Mouse (Mus musculus) forebrain, embryonic 14.5 days (tissue): Measurements from ENCODE around the gene Klf16. TPM values are rescaled to one million over a fixed set of nuclear protein-coding genes. Genes with fewer than 3 reads are reported as not detected.

Experiments
- ATAC-seq: fragments of 200-750 bp; cut with Nextera tagmentation; 2 replicates; pipeline ENCODE4 v1.8.0; 2017; ENCODE audit warnings: mild to moderate bottlenecking, moderate library complexity
- DNase-seq: peaks from one replicate; pipeline ENCODE4 v3.0.0-alpha.2; 2015; ENCODE audit warnings: low spot score
- H3K27ac ChIP-seq: fragments of 300-500 bp; sonication (generic); 2 replicates; pipeline ENCODE4 v1.5.1; 2014; ENCODE audit warnings: low read depth, mild to moderate bottlenecking, control low read depth, low read length, moderate library complexity
- H3K27me3 ChIP-seq: fragments of 300-500 bp; sonication (generic); replicated peaks from 2 replicates; pipeline ENCODE4 v1.6.1; 2014; ENCODE audit warnings: low read length, control low read depth, mixed read lengths; ENCODE audit not compliant: control insufficient read depth, insufficient read depth
- H3K36me3 ChIP-seq: fragments of 300-500 bp; sonication (generic); 2 replicates; pipeline ENCODE4 v1.6.1; 2014; ENCODE audit warnings: low read length, control low read depth; ENCODE audit not compliant: control insufficient read depth, insufficient read depth
- H3K4me1 ChIP-seq: fragments of 300-500 bp; sonication (generic); 2 replicates; pipeline ENCODE4 v1.6.1; 2014; ENCODE audit warnings: antibody characterized with exemption, low read length, control low read depth; ENCODE audit not compliant: control insufficient read depth, insufficient read depth
- H3K4me2 ChIP-seq: fragments of 300-500 bp; sonication (generic); 2 replicates; pipeline ENCODE4 v1.6.1; 2014; ENCODE audit warnings: mild to moderate bottlenecking, control low read depth, low read length
- H3K4me3 ChIP-seq: fragments of 300-500 bp; sonication (generic); 2 replicates; pipeline ENCODE4 v1.5.1; 2014; ENCODE audit warnings: low read depth, low read length, control low read depth
- H3K9ac ChIP-seq: fragments of 300-500 bp; sonication (generic); 2 replicates; pipeline ENCODE4 v1.6.1; 2014; ENCODE audit warnings: mild to moderate bottlenecking, low read length, control low read depth, moderate library complexity
- H3K9me3 ChIP-seq: fragments of 300-500 bp; sonication (generic); replicated peaks from 2 replicates; pipeline ENCODE4 v1.6.1; 2016; ENCODE audit warnings: low read length, control low read depth, mixed read lengths; ENCODE audit not compliant: control insufficient read depth
- WGBS: fragments of 180-500 bp; shearing (Covaris S2); extraction: QIAGEN DNeasy Blood & Tissue Kit; methylation state at CpG from one replicate; pipeline ENCODE4 v1.1.7; 2014; 5-methylcytosine and 5-hydroxymethylcytosine counted together
- polyA plus RNA-seq: library from polyadenylated mRNA; unstranded; fragments of >200 nt; fragmentation: Nextera tagmentation; extraction: Ambion mirVana; gene quantifications from 2 replicates; pipeline ENCODE4 v1.2.1, GENCODE M21; 2014

Gene Klf16
- polyA plus RNA-seq, 1 experiment from 2014 or later = 6.2 TPM

GRCm38 (mm10) chr10:80589879-80590854, 13.0 kb upstream of the Klf16 start, which contains the start of gene Abhd17a:
TSS of gene Abhd17a (minus strand) at chr10:80590341.
- under 1% methylated on average over 66 of the region's 73 CpGs for WGBS
- DNase-seq (peak; percentile 99), ATAC-seq (peak; percentile 98)
- Histone ChIP-seq H3K27me3 (no peaks in the 10 kb centered on the region), H3K4me1 (peaks cover 9% of the 10 kb centered on the region), H3K27ac (peak within 1 kb of the TSS; percentile 58; the same call in 1 of the 2 replicates), H3K9me3 (no peaks in the 10 kb centered on the region), H3K4me3 (peak within 1 kb of the TSS; percentile 89), H3K4me2 (peak within 1 kb of the TSS; percentile 99), H3K36me3 (peaks cover 7% of the 10 kb centered on the region; the same call in 1 of the 2 replicates), H3K9ac (peak within 1 kb of the TSS; percentile 90)

- no peak for ATAC-seq
- no peaks in the 10 kb centered on the region for H3K9me3 ChIP-seq
- H3K27me3 ChIP-seq = no peaks in the 10 kb centered on the region
- 21% methylated on average over 12 of the region's 12 CpGs for WGBS
- DNase-seq = no peak
- H3K4me2 ChIP-seq = peak overlapping the region; percentile 99
- H3K4me1 ChIP-seq = peaks cover 9% of the 10 kb centered on the region
- peak overlapping the region; percentile 90 for H3K9ac ChIP-seq
- peaks cover 7% of the 10 kb centered on the region; the same call in 1 of the 2 replicates for H3K36me3 ChIP-seq
- peak overlapping the region; percentile 58; the same call in 1 of the 2 replicates for H3K27ac ChIP-seq
- H3K4me3 ChIP-seq = peak overlapping the region; percentile 89
Observed at GRCm38 (mm10) chr10:80589127-80589878, 12.2 kb upstream of the Klf16 start.

- no peak for ATAC-seq
- WGBS = 47% methylated on average over 4 of the region's 4 CpGs
- peak overlapping the region; percentile 1; the same call in 1 of the 2 replicates for H3K9ac ChIP-seq
- H3K9me3 ChIP-seq = no peaks in the 10 kb centered on the region
- no peak overlapping the region for H3K4me2 ChIP-seq
- H3K4me3 ChIP-seq = no peak overlapping the region
- peaks cover 18% of the 10 kb centered on the region for H3K36me3 ChIP-seq
- no peaks in the 10 kb centered on the region for H3K27me3 ChIP-seq
- H3K4me1 ChIP-seq = peaks cover 9% of the 10 kb centered on the region
- no peak overlapping the region for H3K27ac ChIP-seq
- no peak for DNase-seq
Observed at GRCm38 (mm10) chr10:80587305-80587657, 10.2 kb upstream of the Klf16 start.

- Histone ChIP-seq H3K4me3 (no peak overlapping the region), H3K4me2 (no peak overlapping the region), H3K9ac (peak overlapping the region; percentile 1; the same call in 1 of the 2 replicates), H3K27me3 (no peaks in the 10 kb centered on the region), H3K4me1 (peaks cover 9% of the 10 kb centered on the region), H3K9me3 (no peaks in the 10 kb centered on the region), H3K36me3 (peaks cover 18% of the 10 kb centered on the region), H3K27ac (no peak overlapping the region)
- WGBS = 95% methylated on average over 50 of the region's 51 CpGs
- no peak for ATAC-seq
- DNase-seq = no peak
Observed at GRCm38 (mm10) chr10:80586407-80587304, 9.5 kb upstream of the Klf16 start.

GRCm38 (mm10) chr10:80585581-80585980, 8.5 kb upstream of the Klf16 start:
- Histone ChIP-seq H3K4me1 (peaks cover 9% of the 10 kb centered on the region), H3K27ac (no peak overlapping the region), H3K27me3 (no peaks in the 10 kb centered on the region), H3K4me2 (no peak overlapping the region), H3K36me3 (peaks cover 18% of the 10 kb centered on the region), H3K9me3 (no peaks in the 10 kb centered on the region), H3K4me3 (no peak overlapping the region), H3K9ac (no peak overlapping the region)
- DNase-seq (no peak), ATAC-seq (no peak)
- WGBS = 94% methylated on average over 8 of the region's 8 CpGs

- Histone ChIP-seq H3K4me3 (no peak overlapping the region), H3K27me3 (no peaks in the 10 kb centered on the region), H3K9ac (no peak overlapping the region), H3K4me2 (no peak overlapping the region), H3K4me1 (peaks cover 9% of the 10 kb centered on the region), H3K27ac (peak overlapping the region; percentile 6; the same call in 1 of the 2 replicates), H3K36me3 (peaks cover 18% of the 10 kb centered on the region), H3K9me3 (no peaks in the 10 kb centered on the region)
- 75% methylated on average over 12 of the region's 12 CpGs for WGBS
- ATAC-seq = no peak
- no peak for DNase-seq
Observed at GRCm38 (mm10) chr10:80584642-80585552, 7.8 kb upstream of the Klf16 start.

GRCm38 (mm10) chr10:80584045-80584488, 6.9 kb upstream of the Klf16 start:
- DNase-seq = no peak
- Histone ChIP-seq H3K9ac (no peak overlapping the region), H3K9me3 (no peaks in the 10 kb centered on the region), H3K27me3 (no peaks in the 10 kb centered on the region), H3K4me3 (no peak overlapping the region), H3K36me3 (peaks cover 18% of the 10 kb centered on the region), H3K4me2 (no peak overlapping the region), H3K27ac (no peak overlapping the region), H3K4me1 (peaks cover 3% of the 10 kb centered on the region)
- WGBS = 73% methylated on average over 12 of the region's 12 CpGs
- no peak; the same call in 1 of the 2 replicates for ATAC-seq
